In genomic region chr9:57504381-57504700, GRCm38 (mm10) we compare ENCODE assay signal across 7 mouse cellular contexts. TPM values are rescaled to one million over a fixed set of nuclear protein-coding genes. Genes with fewer than 3 reads are reported as not detected.
DNase-seq lines count a peak whose midpoint lies in the region; ATAC-seq lines count a peak whose summit lies in the region.

No protein-coding gene starts in this region.

- H3K4me1 ChIP-seq in liver, embryonic 12.5 days, result peaks cover 48% of the 10 kb centered on the region

- DNase-seq in adrenal gland, adult 18-20 months (ENCODE audit: low spot score in 2 of 2), result peak; percentile 45 to 58
- peak; percentile 54 to 69 for DNase-seq in heart, adult 18-20 months
- DNase-seq in kidney, adult 11 months, result peak; percentile 63
- peak; percentile 66 for DNase-seq in naive thymus-derived CD4-positive, alpha-beta T cell, adult 2 months (ENCODE audit: low read depth)
- peak; percentile 49 to 81 for DNase-seq in spleen, postnatal 4 days (ENCODE audit: low spot score in 2 of 2)

- H3K27me3 ChIP-seq in liver, embryonic 12.5 days (replicated peaks), result peaks cover 81% of the 10 kb centered on the region

- H3K36me3 ChIP-seq in liver, embryonic 12.5 days, result no peaks in the 10 kb centered on the region

- 3% methylated on average over 34 of the region's 34 CpGs for WGBS in liver, embryonic 12.5 days (ENCODE audit: insufficient replicate concordance)

- no peak overlapping the region for H3K27ac ChIP-seq in liver, embryonic 12.5 days

- H3K9me3 ChIP-seq in liver, embryonic 12.5 days (replicated peaks), result no peaks in the 10 kb centered on the region

- H3K9ac ChIP-seq in liver, embryonic 12.5 days, result no peak overlapping the region; the same call in 1 of the 2 replicates

- peak overlapping the region; percentile 40 for H3K4me3 ChIP-seq in liver, embryonic 12.5 days

- ATAC-seq in common myeloid progenitor, adult 5-6 weeks (replicated peaks; ENCODE audit: low read depth, poor library complexity, severe bottlenecking), result peak; percentile 20; the same call in 1 of the 2 replicates
- ATAC-seq in liver, embryonic 12.5 days, result no peak

- peak overlapping the region; percentile 68 for H3K4me2 ChIP-seq in liver, embryonic 12.5 days

RNA-seq across cellular contexts. Expression of gene Rpp25, which starts 0.5 kb away (rescaled TPM):
- 1 to 10 TPM; 1.2 to 1.7 TPM for total RNA-seq in adrenal gland, adult 18-20 months (2021)
- not detected in 2 replicates for total RNA-seq in common myeloid progenitor, adult 5-6 weeks (2017)
- total RNA-seq in heart, adult 18-20 months (2021), result 1 to 10 TPM in 1 of 2 experiments, under 1 TPM in 1; 0.92 to 2.0 TPM
- polyA plus RNA-seq in liver, embryonic 12.5 days (2016; fragmentation: Nextera tagmentation; extraction: Ambion mirVana), result 1.0 and 1.5 TPM in 2 replicates

RNA-seq across cellular contexts. Expression of gene Cox5a, which starts 16.7 kb away (rescaled TPM):
- total RNA-seq in adrenal gland, adult 18-20 months (2021), result 100 to 1,000 TPM; 514 to 860 TPM
- total RNA-seq in common myeloid progenitor, adult 5-6 weeks (2017), result 86.5 and 107 TPM in 2 replicates
- 1,000 to 10,000 TPM; 2,577 to 2,715 TPM for total RNA-seq in heart, adult 18-20 months (2021)
- 415 and 442 TPM in 2 replicates for polyA plus RNA-seq in liver, embryonic 12.5 days (2016; fragmentation: Nextera tagmentation; extraction: Ambion mirVana)

RNA-seq across cellular contexts. Expression of gene Fam219b, which starts 33.0 kb away (rescaled TPM):
- 10 to 100 TPM; 21.4 to 26.4 TPM for total RNA-seq in adrenal gland, adult 18-20 months (2021)
- total RNA-seq in common myeloid progenitor, adult 5-6 weeks (2017), result 12.2 and 13.6 TPM in 2 replicates
- total RNA-seq in heart, adult 18-20 months (2021), result 1 to 10 TPM; 8.1 to 9.2 TPM
- 10.5 and 12.0 TPM in 2 replicates for polyA plus RNA-seq in liver, embryonic 12.5 days (2016; fragmentation: Nextera tagmentation; extraction: Ambion mirVana)

RNA-seq across cellular contexts. Expression of gene Scamp5, which starts 36.5 kb away (rescaled TPM):
- total RNA-seq in adrenal gland, adult 18-20 months (2021), result 10 to 100 TPM in 1 of 2 experiments, 1 to 10 TPM in 1; 7.5 to 13.7 TPM
- total RNA-seq in common myeloid progenitor, adult 5-6 weeks (2017), result 0.34 and 0.37 TPM in 2 replicates
- total RNA-seq in heart, adult 18-20 months (2021), result 1 to 10 TPM; 5.7 TPM
- polyA plus RNA-seq in liver, embryonic 12.5 days (2016; fragmentation: Nextera tagmentation; extraction: Ambion mirVana), result 10.5 and 12.4 TPM in 2 replicates

RNA-seq across cellular contexts. Expression of gene Mpi, which starts 48.2 kb away (rescaled TPM):
- total RNA-seq in adrenal gland, adult 18-20 months (2021), result 10 to 100 TPM; 34.7 to 36.8 TPM
- total RNA-seq in common myeloid progenitor, adult 5-6 weeks (2017), result 10.7 and 14.5 TPM in 2 replicates
- 100 to 1,000 TPM; 118 to 140 TPM for total RNA-seq in heart, adult 18-20 months (2021)
- 17.4 and 17.7 TPM in 2 replicates for polyA plus RNA-seq in liver, embryonic 12.5 days (2016; fragmentation: Nextera tagmentation; extraction: Ambion mirVana)
